Mouse (Mus musculus): ENCODE results near the gene Clcf1. TPM values are rescaled to one million over a fixed set of nuclear protein-coding genes. Genes with fewer than 3 reads are reported as not detected.

The Clcf1 gene
- polyA plus RNA-seq, 1 experiment from 2014 or later = 2.5 TPM

DNA sequence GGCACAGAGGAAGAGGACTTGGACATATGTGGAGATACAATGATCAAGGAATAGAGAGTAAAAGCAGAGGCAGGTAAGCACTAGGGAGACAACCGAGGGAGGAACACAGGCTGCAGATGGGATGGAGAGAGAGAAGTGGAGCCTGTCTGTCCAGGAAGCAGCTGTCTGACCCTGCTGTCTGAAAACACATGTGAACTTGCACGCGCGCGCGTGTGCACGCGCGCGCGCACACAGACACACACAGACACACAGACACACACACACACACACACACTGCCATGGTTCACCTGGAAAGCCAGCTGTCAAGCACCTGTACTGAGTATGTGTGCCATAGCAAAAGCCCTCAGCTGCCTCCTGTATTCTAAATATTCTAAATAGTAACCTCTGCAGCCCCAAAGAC, 4.3 kb downstream of the Clcf1 start:
- Histone ChIP-seq H3K9me3 (replicated peaks; ENCODE audit: control insufficient read depth, low read length) (no peaks in the 10 kb centered on the region), H3K4me3 (ENCODE audit: low read depth, low read length) (no peak overlapping the region), H3K27ac (ENCODE audit: low read depth, low read length) (no peak overlapping the region), H3K27me3 (ENCODE audit: control insufficient read depth, insufficient read depth, low read length) (peaks cover 52% of the 10 kb centered on the region), H3K9ac (ENCODE audit: low read depth, low read length) (no peak overlapping the region), H3K36me3 (ENCODE audit: control insufficient read depth, insufficient read depth, low read length) (no peaks in the 10 kb centered on the region), H3K4me1 (ENCODE audit: control insufficient read depth, insufficient read depth, low read length) (peaks cover 53% of the 10 kb centered on the region), H3K4me2 (no peak overlapping the region)
- 78% methylated on average over 11 of the region's 11 CpGs for WGBS (ENCODE audit: insufficient replicate concordance)
- no peak for ATAC-seq (replicated peaks; ENCODE audit: insufficient number of reproducible peaks, low FRiP score, low TSS enrichment)

DNA sequence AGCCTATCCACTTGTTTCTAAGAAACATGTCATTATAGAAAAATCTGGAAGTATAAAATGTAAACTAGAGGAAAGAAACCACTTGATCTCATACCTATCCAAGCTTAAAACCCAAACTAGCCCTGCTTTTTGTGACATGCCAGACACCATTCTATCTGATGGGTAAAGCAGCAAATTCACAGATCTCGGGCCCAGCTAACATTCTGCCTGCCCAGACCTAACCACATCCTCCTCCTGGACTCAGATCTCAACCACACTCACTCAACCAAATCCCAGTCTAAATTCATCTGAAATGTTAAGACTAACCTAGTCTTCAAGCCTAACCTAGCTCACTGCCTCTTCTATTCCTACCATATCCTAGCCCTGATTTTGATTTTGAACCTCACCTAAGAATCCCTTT, 4.7 kb downstream of the Clcf1 start:
- Histone ChIP-seq H3K4me1 (ENCODE audit: control insufficient read depth, insufficient read depth, low read length) (peaks cover 48% of the 10 kb centered on the region), H3K4me2 (no peak overlapping the region), H3K9me3 (replicated peaks; ENCODE audit: control insufficient read depth, low read length) (no peaks in the 10 kb centered on the region), H3K27me3 (ENCODE audit: control insufficient read depth, insufficient read depth, low read length) (peaks cover 47% of the 10 kb centered on the region), H3K36me3 (ENCODE audit: control insufficient read depth, insufficient read depth, low read length) (no peaks in the 10 kb centered on the region), H3K4me3 (ENCODE audit: low read depth, low read length) (no peak overlapping the region), H3K27ac (ENCODE audit: low read depth, low read length) (no peak overlapping the region), H3K9ac (ENCODE audit: low read depth, low read length) (no peak overlapping the region)
- no peak for ATAC-seq (replicated peaks; ENCODE audit: insufficient number of reproducible peaks, low FRiP score, low TSS enrichment)
- WGBS (ENCODE audit: insufficient replicate concordance) = 70% methylated on average over 1 of the region's 1 CpGs

DNA sequence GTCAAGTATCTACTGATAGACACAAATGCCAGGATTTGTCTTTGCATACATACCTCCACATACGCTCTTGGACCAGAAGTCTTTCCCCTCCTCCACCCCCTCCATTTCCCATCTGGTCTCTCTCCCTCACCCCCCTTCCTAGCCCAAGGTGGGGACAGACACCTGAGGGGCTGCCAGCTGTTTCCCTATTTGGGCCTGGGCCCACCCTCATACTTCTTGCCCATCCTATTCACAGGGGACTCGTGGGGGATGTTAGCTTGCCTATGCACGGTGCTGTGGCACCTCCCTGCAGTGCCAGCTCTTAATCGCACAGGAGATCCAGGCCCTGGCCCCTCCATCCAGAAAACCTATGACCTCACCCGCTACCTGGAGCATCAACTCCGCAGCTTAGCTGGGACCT, 5.9 kb downstream of the Clcf1 start:
- Histone ChIP-seq H3K27me3 (ENCODE audit: control insufficient read depth, insufficient read depth, low read length) (peaks cover 36% of the 10 kb centered on the region), H3K36me3 (ENCODE audit: control insufficient read depth, insufficient read depth, low read length) (no peaks in the 10 kb centered on the region), H3K4me1 (ENCODE audit: control insufficient read depth, insufficient read depth, low read length) (peaks cover 40% of the 10 kb centered on the region), H3K27ac (ENCODE audit: low read depth, low read length) (no peak overlapping the region), H3K4me3 (ENCODE audit: low read depth, low read length) (no peak overlapping the region), H3K9me3 (replicated peaks; ENCODE audit: control insufficient read depth, low read length) (no peaks in the 10 kb centered on the region), H3K4me2 (peak overlapping the region; percentile 3; the same call in 1 of the 2 replicates), H3K9ac (ENCODE audit: low read depth, low read length) (no peak overlapping the region)
- WGBS (ENCODE audit: insufficient replicate concordance) = 77% methylated on average over 6 of the region's 6 CpGs
- no peak for ATAC-seq (replicated peaks; ENCODE audit: insufficient number of reproducible peaks, low FRiP score, low TSS enrichment)

DNA sequence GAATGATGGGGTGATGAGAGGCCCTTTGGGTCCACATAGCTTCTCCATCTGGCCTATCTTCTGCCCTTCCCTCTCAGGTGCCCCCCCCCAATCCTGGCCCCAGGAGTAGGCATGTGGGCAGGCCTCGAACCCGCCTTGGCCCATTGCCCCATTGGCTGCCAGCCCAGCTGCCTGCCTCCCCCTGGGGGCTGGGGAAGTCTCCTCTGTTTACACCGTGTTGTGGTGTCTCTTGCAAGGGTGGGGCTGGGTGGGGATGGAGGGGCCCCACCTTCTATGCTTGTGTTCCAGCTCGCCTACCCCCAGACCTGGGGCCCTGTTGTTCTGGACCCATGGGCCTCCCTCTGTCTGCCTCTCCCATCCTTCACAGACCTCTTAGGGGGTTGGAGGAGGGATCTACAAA, 6.4 kb downstream of the Clcf1 start:
- Histone ChIP-seq H3K9me3 (replicated peaks; ENCODE audit: control insufficient read depth, low read length) (no peaks in the 10 kb centered on the region), H3K9ac (ENCODE audit: low read depth, low read length) (no peak overlapping the region), H3K27me3 (ENCODE audit: control insufficient read depth, insufficient read depth, low read length) (peaks cover 32% of the 10 kb centered on the region), H3K27ac (ENCODE audit: low read depth, low read length) (no peak overlapping the region), H3K4me3 (ENCODE audit: low read depth, low read length) (no peak overlapping the region), H3K36me3 (ENCODE audit: control insufficient read depth, insufficient read depth, low read length) (no peaks in the 10 kb centered on the region), H3K4me1 (ENCODE audit: control insufficient read depth, insufficient read depth, low read length) (peaks cover 38% of the 10 kb centered on the region), H3K4me2 (peak overlapping the region; percentile 3; the same call in 1 of the 2 replicates)
- peak; percentile 60 for ATAC-seq (replicated peaks; ENCODE audit: insufficient number of reproducible peaks, low FRiP score, low TSS enrichment)
- 54% methylated on average over 4 of the region's 4 CpGs for WGBS (ENCODE audit: insufficient replicate concordance)

DNA sequence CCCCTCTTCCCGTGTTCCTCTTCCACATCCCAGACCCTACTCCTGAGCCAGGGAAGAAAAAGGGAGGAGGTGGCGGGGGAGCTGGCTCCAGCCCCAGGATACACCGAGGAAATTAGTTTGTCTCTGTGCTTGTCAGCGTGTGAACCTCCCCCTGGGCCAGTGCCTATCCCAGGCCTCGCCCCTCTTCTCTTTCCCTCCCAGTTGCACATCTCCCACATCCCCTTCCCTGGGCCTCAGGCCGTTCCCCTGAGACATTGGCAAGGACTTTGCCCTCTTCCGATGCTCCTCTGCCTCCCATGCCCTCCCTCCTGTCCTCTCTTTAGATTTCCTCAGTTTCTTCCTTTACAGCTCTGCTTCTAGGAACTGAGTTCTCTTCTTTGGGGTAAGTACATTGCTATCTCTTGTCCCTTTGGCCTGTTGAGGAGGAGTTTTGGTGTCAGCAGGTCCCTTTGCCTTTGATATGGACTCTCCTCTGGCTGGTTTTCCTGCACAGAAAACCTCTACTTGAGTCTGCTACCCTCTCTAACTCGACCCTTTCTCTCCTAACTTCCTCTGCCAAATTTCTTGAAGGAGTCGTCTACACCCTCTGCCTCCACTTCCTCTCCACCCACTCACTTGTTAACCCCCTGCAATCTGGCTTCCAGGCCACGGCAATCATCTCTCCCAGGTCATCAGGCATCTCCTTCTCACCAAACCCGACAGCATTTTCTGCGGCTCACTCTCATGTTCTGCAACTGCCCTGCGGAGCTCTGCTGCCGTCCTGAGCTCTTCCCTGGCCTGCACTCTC, 7.1 kb downstream of the Clcf1 start:
- H3K27ac ChIP-seq (ENCODE audit: low read depth, low read length) = peak overlapping the region; percentile 24; the same call in 1 of the 2 replicates
- no peak overlapping the region for H3K4me3 ChIP-seq (ENCODE audit: low read depth, low read length)
- peak overlapping the region; percentile 3 for H3K4me2 ChIP-seq
- 0 out of 2 replicates have a peak overlapping the region, but pooled peaks have one; percentile 22 for H3K9ac ChIP-seq (ENCODE audit: low read depth, low read length)
- 30% methylated on average over 14 of the region's 14 CpGs for WGBS (ENCODE audit: insufficient replicate concordance)
- no peak for ATAC-seq (replicated peaks; ENCODE audit: insufficient number of reproducible peaks, low FRiP score, low TSS enrichment)
- H3K9me3 ChIP-seq (replicated peaks; ENCODE audit: control insufficient read depth, low read length) = no peaks in the 10 kb centered on the region
- H3K4me1 ChIP-seq (ENCODE audit: control insufficient read depth, insufficient read depth, low read length) = peaks cover 34% of the 10 kb centered on the region
- peaks cover 25% of the 10 kb centered on the region for H3K27me3 ChIP-seq (ENCODE audit: control insufficient read depth, insufficient read depth, low read length)
- no peaks in the 10 kb centered on the region for H3K36me3 ChIP-seq (ENCODE audit: control insufficient read depth, insufficient read depth, low read length)

DNA sequence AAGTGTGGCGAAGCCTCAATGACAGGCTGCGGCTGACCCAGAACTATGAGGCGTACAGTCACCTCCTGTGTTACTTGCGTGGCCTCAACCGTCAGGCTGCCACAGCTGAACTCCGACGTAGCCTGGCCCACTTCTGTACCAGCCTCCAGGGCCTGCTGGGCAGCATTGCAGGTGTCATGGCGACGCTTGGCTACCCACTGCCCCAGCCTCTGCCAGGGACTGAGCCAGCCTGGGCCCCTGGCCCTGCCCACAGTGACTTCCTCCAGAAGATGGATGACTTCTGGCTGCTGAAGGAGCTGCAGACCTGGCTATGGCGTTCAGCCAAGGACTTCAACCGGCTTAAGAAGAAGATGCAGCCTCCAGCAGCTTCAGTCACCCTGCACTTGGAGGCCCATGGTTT, 8.1 kb downstream of the Clcf1 start:
- ATAC-seq (replicated peaks; ENCODE audit: insufficient number of reproducible peaks, low FRiP score, low TSS enrichment) = no peak
- 0 out of 2 replicates have a peak overlapping the region, but pooled peaks have one; percentile 16 for H3K9ac ChIP-seq (ENCODE audit: low read depth, low read length)
- no peak overlapping the region for H3K4me3 ChIP-seq (ENCODE audit: low read depth, low read length)
- WGBS (ENCODE audit: insufficient replicate concordance) = 78% methylated on average over 11 of the region's 11 CpGs
- H3K9me3 ChIP-seq (replicated peaks; ENCODE audit: control insufficient read depth, low read length) = no peaks in the 10 kb centered on the region
- H3K4me2 ChIP-seq = no peak overlapping the region
- no peak overlapping the region for H3K27ac ChIP-seq (ENCODE audit: low read depth, low read length)
- no peaks in the 10 kb centered on the region for H3K36me3 ChIP-seq (ENCODE audit: control insufficient read depth, insufficient read depth, low read length)
- peaks cover 19% of the 10 kb centered on the region for H3K27me3 ChIP-seq (ENCODE audit: control insufficient read depth, insufficient read depth, low read length)
- H3K4me1 ChIP-seq (ENCODE audit: control insufficient read depth, insufficient read depth, low read length) = peaks cover 28% of the 10 kb centered on the region

DNA sequence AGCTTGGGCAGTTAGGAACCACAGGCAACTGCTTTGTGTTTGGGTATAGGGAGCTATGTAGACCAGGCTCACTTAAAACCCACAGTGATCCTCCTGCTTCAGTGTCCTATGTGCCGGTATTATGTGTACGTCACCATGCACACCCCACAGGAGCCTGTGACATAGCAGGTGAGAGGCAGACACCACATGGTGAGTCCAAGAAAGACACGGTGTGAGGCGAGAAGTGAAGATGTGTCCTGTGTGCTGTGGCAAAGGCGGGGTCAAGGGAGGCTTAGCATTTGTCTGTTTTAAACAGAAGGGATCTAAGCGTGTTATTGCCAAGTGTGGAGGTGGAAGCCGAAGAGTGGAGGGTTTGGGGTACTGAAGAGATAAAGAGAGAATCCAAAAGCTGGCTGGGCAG, 12.7 kb downstream of the Clcf1 start:
- Histone ChIP-seq H3K9me3 (replicated peaks; ENCODE audit: control insufficient read depth, low read length) (no peaks in the 10 kb centered on the region), H3K4me1 (ENCODE audit: control insufficient read depth, insufficient read depth, low read length) (peaks cover 9% of the 10 kb centered on the region; the same call in 1 of the 2 replicates), H3K4me3 (ENCODE audit: low read depth, low read length) (no peak overlapping the region), H3K4me2 (no peak overlapping the region), H3K27ac (ENCODE audit: low read depth, low read length) (no peak overlapping the region), H3K9ac (ENCODE audit: low read depth, low read length) (no peak overlapping the region), H3K36me3 (ENCODE audit: control insufficient read depth, insufficient read depth, low read length) (no peaks in the 10 kb centered on the region), H3K27me3 (ENCODE audit: control insufficient read depth, insufficient read depth, low read length) (peaks cover 15% of the 10 kb centered on the region; the same call in 1 of the 2 replicates)
- 81% methylated on average over 7 of the region's 7 CpGs for WGBS (ENCODE audit: insufficient replicate concordance)
- ATAC-seq (replicated peaks; ENCODE audit: insufficient number of reproducible peaks, low FRiP score, low TSS enrichment) = no peak

DNA sequence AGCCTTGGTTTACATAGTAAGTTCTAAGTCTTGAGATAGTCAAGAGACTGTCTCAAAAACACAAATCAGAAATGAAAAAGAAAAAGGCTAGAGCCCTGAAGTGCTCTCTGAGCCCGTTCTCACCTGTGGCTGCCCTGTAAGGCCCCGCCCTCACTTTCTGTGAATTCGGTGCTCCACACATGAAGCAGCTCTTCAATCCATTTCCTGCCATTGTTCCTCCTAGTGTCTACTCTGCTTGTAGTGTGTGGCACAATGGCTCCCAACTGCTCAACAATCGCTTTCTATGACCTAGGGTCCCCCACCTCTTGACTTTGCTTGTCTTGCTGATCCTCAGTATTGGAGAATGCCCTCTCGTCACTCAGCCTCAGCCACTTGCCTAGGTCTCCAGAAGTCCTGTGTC, 13.4 kb downstream of the Clcf1 start:
- Histone ChIP-seq H3K27me3 (ENCODE audit: control insufficient read depth, insufficient read depth, low read length) (peaks cover 10% of the 10 kb centered on the region; the same call in 1 of the 2 replicates), H3K36me3 (ENCODE audit: control insufficient read depth, insufficient read depth, low read length) (no peaks in the 10 kb centered on the region), H3K27ac (ENCODE audit: low read depth, low read length) (no peak overlapping the region), H3K9ac (ENCODE audit: low read depth, low read length) (no peak overlapping the region), H3K4me1 (ENCODE audit: control insufficient read depth, insufficient read depth, low read length) (peaks cover 6% of the 10 kb centered on the region; the same call in 1 of the 2 replicates), H3K4me2 (no peak overlapping the region), H3K4me3 (ENCODE audit: low read depth, low read length) (no peak overlapping the region), H3K9me3 (replicated peaks; ENCODE audit: control insufficient read depth, low read length) (no peaks in the 10 kb centered on the region)
- WGBS (ENCODE audit: insufficient replicate concordance) = 61% methylated on average over 5 of the region's 5 CpGs
- no peak for ATAC-seq (replicated peaks; ENCODE audit: insufficient number of reproducible peaks, low FRiP score, low TSS enrichment)

Measured in heart, embryonic 11.5 days (tissue).